Mouse (Mus musculus) NIH3T3 (cell line): ENCODE data around the gene Wnt3.

Experiments used
- DNase-seq: peaks from one replicate; pipeline ENCODE4 v3.0.0-alpha.2; 2012; ENCODE audit warnings: low read depth

The Wnt3 gene

GRCm38 (mm10) chr11:103772505-103773386 lies 1.2 kb upstream of the Wnt3 start:
- no peak for DNase-seq

DNA sequence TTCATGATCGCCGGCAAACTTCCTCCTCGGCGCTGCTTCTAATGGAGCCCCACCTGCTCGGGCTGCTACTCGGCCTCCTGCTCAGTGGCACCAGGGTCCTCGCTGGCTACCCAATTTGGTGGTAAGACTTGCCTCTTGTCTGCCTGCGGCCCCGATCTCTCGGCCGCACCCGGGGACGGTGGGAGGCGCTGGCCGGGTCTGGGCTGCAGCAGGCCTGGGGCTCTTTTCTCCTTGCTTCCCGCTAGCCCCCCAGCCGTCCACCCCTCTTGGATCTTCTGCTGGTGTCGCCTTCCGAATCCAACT lies 229 bp downstream of the Wnt3 start:
- no peak for DNase-seq

DNA sequence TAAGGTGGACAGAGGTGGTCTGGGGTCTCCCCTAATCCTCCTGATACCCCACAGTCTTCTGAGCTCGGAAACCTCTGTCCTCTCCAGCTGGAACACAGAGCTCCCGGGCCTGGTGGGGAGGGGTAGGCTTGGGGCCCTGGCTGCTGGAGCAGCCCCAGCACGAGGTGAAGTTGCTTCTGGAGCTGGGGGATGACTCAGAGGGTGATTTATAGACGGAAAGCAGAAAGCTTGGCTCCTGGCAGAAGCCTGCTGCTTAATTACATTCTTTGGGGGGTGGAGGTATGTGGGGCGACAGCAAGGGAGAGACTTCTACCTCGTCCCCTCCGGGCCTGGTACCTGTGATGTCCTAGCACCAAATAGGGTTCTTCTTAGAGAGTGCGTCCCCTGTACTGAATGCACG lies 6.2 kb downstream of the Wnt3 start:
- DNase-seq: peak; percentile 88

- DNase-seq: peak; percentile 83
Observed at GRCm38 (mm10) chr11:103789951-103790350, 16.0 kb downstream of the Wnt3 start.

- peak; percentile 37 for DNase-seq
Observed at GRCm38 (mm10) chr11:103801128-103801527, 27.2 kb downstream of the Wnt3 start.

DNA sequence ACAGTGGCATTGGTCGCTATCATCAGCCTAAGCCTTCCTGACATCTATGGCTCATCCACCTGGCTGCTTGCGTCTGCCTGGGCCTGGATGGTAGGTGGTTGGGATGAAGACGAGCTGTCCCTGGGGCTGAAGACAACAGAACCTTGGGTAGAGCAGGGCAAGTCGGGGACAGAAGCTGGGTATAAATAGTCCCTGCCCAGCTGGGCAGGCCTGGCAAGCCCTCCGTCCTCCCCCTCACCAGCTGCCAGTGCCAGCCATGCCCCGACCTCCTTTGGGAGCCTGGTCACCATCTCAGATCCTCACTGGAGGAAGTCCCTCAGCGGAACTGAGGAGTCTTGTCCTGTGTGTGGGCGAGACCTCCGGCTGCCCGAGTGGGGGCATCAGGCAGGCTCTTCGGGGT lies 30.2 kb downstream of the Wnt3 start:
- DNase-seq: no peak

DNA sequence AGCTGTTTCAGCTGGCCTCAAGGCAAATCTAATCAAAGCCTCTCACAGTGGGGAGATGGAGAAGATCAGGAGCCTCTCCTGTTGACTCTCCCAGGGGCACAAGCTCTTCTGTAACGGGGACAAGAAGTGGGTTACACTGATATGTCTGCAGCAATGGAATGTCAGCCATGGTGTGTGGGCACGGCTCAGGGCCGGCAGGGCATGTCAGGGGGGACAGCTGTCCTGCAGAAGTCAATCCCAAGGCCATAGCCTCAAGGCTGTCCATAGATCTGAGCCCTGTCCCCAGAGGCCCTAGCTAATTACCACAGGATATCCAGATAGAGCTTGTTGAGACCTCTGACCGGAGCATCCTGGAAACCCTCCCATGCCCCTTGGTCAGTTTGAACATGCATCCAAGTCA lies 30.9 kb downstream of the Wnt3 start:
- DNase-seq: no peak

- no peak for DNase-seq
Observed at GRCm38 (mm10) chr11:103807966-103808365, 34.0 kb downstream of the Wnt3 start.

GRCm38 (mm10) chr11:103808771-103809610 lies 35.0 kb downstream of the Wnt3 start:
- no peak for DNase-seq

DNA sequence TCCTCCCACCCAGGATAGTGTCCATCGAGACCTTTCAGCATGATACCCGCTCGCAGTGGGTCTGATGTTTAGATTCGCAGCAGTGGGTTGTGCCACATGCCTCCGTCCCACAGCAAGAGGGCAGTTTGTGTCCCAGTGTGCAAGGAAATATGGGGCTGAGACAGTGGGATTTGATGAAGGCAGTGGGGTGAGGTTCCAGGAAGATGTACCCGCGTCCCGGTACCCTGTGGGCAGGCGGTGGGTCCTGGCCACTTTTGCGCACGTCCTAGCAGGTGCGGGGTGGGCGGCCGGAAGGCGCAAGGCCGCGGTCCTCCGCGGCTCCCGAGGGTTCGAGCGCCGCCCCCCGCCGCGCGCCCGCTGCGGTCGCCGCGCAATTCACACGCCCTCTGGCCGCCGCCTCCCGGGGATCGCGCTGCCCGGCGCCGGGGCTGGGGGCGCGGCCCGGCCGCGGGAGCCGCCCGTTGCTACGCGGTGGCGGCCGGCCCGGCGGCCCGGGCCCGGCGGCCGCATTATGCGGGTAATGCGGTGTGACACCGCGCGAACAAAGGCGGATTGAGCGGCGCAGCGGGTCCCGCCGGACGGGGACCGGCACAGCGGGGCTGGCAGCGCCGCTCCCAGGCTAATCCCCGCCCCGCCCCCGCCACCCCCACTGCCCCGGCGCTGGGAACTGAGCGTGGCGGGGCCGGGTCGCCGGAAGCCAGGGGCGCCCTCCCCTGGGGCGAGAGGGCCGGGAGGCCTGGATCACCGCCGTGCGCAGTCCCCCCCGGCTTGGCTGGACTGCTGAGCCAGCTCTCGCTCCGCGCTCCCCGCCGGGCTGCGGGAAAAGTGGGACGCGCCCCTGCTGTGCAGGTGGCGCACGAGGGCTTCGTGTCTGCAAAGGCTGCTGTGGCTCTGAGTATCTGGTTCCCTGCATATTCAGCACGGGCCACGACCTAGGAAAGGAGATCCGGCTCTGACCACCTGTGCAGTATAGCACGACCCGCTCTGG lies 36.0 kb downstream of the Wnt3 start:
- DNase-seq: no peak

DNA sequence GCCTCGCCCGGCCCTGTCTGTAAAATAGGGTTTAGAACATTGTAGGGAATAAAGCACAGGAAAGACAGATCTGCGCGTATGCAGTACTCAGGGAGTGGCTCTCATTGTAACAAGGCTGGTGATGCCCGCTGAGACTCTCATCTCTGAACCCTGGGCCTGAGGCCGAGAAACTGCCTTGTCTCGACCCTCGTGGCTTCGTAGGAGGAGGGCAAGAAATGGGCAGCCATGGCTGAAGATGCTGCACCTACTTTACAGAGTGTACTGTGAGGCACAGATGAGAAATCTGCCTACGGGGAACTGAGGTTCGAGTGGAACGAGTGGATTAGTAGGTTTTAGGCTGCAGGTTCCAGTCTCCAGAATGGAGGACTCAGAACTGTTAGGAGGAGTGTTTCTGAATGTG lies 36.7 kb downstream of the Wnt3 start:
- no peak for DNase-seq

GRCm38 (mm10) chr11:103811246-103811645 lies 37.3 kb downstream of the Wnt3 start:
- no peak for DNase-seq

- no peak for DNase-seq
Observed at GRCm38 (mm10) chr11:103814808-103815207, 40.9 kb downstream of the Wnt3 start.

GRCm38 (mm10) chr11:103815986-103816385 lies 42.0 kb downstream of the Wnt3 start:
- peak; percentile 21 for DNase-seq

DNA sequence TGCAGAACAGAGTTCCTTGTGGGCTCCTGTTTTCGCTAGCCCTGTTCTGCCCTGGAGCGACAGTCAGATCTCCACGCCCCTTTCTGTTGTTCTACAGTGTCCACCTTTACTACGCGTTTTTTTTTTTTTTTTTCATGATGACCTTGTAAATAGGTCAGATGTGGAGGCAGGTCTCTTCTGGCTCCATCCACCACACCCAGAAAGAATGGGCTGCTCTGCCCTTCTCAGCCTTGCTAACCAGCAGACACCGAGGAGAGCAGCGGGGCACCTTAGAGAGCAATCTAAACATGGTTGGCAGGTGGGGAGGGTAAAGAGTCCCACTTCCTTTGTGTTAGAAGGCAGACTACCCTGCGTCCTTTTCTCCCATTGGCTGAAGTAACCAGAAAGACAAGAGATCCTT lies 42.8 kb downstream of the Wnt3 start:
- DNase-seq: no peak

DNA sequence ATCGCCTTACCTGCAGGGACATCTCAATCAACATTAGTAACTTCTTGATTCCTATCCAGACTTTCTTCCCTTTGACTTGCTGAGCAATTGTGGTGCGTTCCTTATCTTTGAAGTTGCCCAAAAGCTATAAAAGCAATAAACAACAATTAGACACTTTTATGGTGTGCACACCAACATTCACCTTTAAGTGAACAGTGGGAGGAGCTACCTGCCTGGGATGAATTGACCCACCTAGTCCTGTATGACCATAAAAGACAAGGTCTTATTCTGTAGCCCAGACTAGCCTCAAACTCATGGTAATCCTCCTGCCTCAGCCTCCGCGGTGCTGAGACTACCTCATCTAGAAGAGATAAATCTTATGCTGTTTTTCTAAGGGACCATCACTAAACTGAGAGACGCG lies 53.3 kb downstream of the Wnt3 start:
- DNase-seq: no peak

GRCm38 (mm10) chr11:103828866-103829265 lies 54.9 kb downstream of the Wnt3 start:
- DNase-seq: no peak

DNA sequence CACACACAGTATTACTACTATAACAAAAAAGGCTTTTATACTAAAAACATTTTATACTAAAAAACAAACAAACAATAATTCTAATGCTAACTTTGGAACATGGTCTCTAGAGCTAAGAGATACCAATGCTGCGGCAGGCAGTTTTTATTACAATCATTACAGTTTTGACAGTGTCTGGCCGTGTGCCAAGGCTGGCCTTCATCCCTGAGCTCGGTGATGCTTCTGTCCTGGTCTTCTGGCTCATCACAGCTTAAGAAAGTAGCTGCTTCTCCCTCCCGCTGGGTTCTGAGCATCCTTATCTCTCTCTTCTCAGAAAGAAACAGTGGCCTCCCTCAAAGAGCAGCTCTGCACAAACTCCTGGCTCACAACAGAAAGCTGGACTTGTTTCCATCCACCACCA lies 56.0 kb downstream of the Wnt3 start:
- no peak for DNase-seq

GRCm38 (mm10) chr11:103830476-103830875 lies 56.5 kb downstream of the Wnt3 start:
- no peak for DNase-seq

DNA sequence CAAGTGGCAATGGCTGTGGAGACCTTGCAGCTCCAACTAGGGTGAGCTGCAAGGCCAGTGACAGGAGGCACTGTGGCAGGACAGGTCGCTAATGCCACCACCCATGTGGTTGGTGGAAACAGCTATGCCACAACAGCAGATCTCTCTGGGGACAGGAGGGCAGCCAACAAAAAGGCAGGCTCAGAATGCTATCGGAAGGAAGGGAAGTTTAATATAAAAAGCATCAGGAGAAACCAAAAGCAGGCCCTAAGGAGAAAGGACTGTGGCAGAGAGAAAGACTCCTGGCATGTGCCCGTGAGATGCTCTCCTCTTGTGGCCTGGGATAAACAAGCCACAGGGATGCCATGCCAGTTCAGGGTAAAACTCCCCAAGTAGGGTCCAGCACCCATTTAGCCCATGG lies 57.8 kb downstream of the Wnt3 start:
- no peak for DNase-seq

DNA sequence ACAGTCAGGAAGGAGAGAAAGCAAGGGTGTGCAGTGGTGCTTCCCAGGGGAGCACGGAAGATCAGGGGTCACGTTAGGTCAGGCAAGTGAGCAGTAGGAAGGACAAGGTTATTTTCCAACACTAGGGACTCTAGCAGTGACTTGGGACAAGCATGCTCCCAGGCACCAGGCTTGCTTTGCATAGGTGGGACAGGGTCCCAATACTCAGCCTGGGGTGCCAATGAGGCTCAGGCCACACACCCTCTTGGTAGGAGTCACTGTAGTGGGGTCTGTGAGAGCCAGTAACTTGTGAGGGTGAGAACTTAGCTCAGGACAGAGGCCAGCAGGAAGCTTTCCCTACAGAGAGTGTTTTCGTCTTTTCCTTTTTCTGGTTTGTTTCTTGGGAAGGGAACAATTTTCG lies 58.4 kb downstream of the Wnt3 start:
- no peak for DNase-seq

DNA sequence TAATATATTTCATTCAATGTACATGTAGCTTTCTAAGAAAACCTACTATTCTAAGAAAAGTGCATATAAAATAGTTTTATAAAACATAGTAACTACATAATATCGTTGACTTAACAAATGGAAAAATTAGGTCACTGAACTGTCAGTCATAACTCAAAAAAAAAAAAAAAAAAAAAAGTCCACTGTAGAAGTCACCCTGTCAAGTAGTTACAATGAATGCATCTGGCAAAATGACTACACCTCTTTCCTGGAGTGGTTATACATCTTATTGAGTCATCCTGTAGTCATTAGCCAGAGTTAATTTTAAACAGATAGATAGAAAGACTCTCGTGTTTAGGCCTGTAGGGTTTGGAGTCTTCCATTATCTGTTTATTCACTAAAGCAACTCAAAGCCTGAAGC lies 65.0 kb downstream of the Wnt3 start:
- DNase-seq: peak; percentile 38
